Mouse (Mus musculus) liver, postnatal 0 days (tissue): ENCODE measurements around the gene Fam83c.

Experiments
- CTCF ChIP-seq: sonication (generic); IDR thresholded peaks from 2 replicates; pipeline ENCODE4 v1.5.1; 2016; ENCODE audit warnings: antibody characterized with exemption, low read depth
- EP300 ChIP-seq: IDR thresholded peaks from 2 replicates; pipeline ENCODE4 v1.6.1; 2016; ENCODE audit warnings: antibody characterized with exemption, low read depth, mild to moderate bottlenecking

GRCm38 (mm10) chr2:155860102-155860501 lies 25.4 kb upstream of the Fam83c start:
- no peak for TF ChIP-seq CTCF
- no peak for TF ChIP-seq EP300
